Mouse (Mus musculus): ENCODE data around the gene Dhcr24. TPM values are rescaled to one million over a fixed set of nuclear protein-coding genes. Genes with fewer than 3 reads are reported as not detected.

The Dhcr24 gene
- 3.1 to 4.6 TPM (median 4.1 TPM) in 4 replicates for total RNA-seq (2023; ENCODE audit: inconsistent age)

GRCm38 (mm10) chr4:106560846-106561781, at the start of gene Dhcr24:
Gene Dhcr24, plus strand, starts transcription at chr4:106561038.

GRCm38 (mm10) chr4:106617056-106617455, 56.2 kb downstream of the Dhcr24 start, which contains the start of gene Lexm:
Gene Lexm, minus strand, starts transcription at chr4:106617241.

GRCm38 (mm10) chr4:106622030-106622493, 61.2 kb downstream of the Dhcr24 start, which contains the start of gene Ttc22:
Gene Ttc22, plus strand, starts transcription at chr4:106622432.

Other genes starting within 250 kb of the Dhcr24 start
- gene Usp24, start 244.8 kb upstream of the Dhcr24 start, total RNA-seq (2023; ENCODE audit: inconsistent age): 78.6 to 94.1 TPM (median 83.6 TPM) in 4 replicates
- gene Pcsk9, start 96.7 kb upstream of the Dhcr24 start, total RNA-seq (2023; ENCODE audit: inconsistent age): not detected in 4 replicates
- not detected in 4 replicates for gene Bsnd, start 68.8 kb upstream of the Dhcr24 start, total RNA-seq (2023; ENCODE audit: inconsistent age)
- gene Lexm, start 56.2 kb downstream of the Dhcr24 start, total RNA-seq (2023; ENCODE audit: inconsistent age): not detected in 4 replicates
- not detected in 4 replicates for gene Ttc22, start 61.4 kb downstream of the Dhcr24 start, total RNA-seq (2023; ENCODE audit: inconsistent age)
- 3.3 to 5.2 TPM (median 4.2 TPM) in 4 replicates for gene Pars2, start 90.0 kb downstream of the Dhcr24 start, total RNA-seq (2023; ENCODE audit: inconsistent age)
- 37.3 to 46.4 TPM (median 41.6 TPM) in 4 replicates for gene Ttc4, start 117.9 kb downstream of the Dhcr24 start, total RNA-seq (2023; ENCODE audit: inconsistent age)
- not detected in 4 replicates for gene Mroh7, start 169.9 kb downstream of the Dhcr24 start, total RNA-seq (2023; ENCODE audit: inconsistent age)
- gene Fam151a, start 172.9 kb downstream of the Dhcr24 start, total RNA-seq (2023; ENCODE audit: inconsistent age): 0.29 TPM in 1 of 4 replicates, not detected in the others
- gene Acot11, start 244.0 kb downstream of the Dhcr24 start, total RNA-seq (2023; ENCODE audit: inconsistent age): 2.1 to 3.8 TPM (median 2.9 TPM) in 4 replicates